Mouse (Mus musculus) embryonic fibroblast, embryonic 13.5 days (primary cell): ENCODE measurements at regions not wholly inside any gene's neighbourhood (a gene's known extent, or its start where the extent isn't known, plus 50 kb on each side); places are given as distances from the start of the nearest gene placed in this dataset.

ENCODE experiments used
- CTCF ChIP-seq: IDR thresholded peaks from 2 replicates; pipeline ENCODE4 v1.5.1; 2011; ENCODE audit warnings: mild to moderate bottlenecking, control low read depth, low read length, moderate library complexity, borderline replicate concordance; ENCODE audit not compliant: insufficient read depth
- POLR2A ChIP-seq: IDR thresholded peaks from 2 replicates; pipeline ENCODE4 v1.6.1; 2011; ENCODE audit warnings: low read depth, mild to moderate bottlenecking, control low read depth, low read length, moderate library complexity

DNA sequence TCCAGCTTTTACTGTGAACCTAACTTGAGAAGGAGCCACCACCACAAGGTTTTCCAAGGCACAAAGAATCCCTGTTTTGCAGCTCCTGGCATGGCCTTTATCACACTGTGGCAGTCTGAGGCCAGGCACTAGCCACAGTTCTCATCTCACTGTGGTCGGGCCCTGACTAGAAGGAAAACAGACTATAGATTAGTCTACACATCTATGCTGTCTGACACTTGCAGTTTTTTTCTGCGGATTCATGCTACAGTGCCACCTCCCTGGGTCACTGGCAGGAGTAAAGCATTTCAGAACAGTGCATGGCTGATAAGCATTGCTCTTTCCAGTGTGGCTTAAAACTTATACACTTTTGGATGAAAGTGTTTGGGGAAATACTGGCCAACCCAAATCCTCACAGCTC is 114.3 kb downstream of the Olfr721-ps1 start:
- TF ChIP-seq CTCF, result no peak
- no peak for TF ChIP-seq POLR2A
